Mouse (Mus musculus): ENCODE measurements around the gene Gna14.
A peak's percentile ranks its signal among the peaks of the same experiment; 100 is the strongest.

Gene Gna14

GRCm38 (mm10) chr19:16518569-16518968 lies 83.0 kb downstream of the Gna14 start:
- DNase-seq = no peak

DNA sequence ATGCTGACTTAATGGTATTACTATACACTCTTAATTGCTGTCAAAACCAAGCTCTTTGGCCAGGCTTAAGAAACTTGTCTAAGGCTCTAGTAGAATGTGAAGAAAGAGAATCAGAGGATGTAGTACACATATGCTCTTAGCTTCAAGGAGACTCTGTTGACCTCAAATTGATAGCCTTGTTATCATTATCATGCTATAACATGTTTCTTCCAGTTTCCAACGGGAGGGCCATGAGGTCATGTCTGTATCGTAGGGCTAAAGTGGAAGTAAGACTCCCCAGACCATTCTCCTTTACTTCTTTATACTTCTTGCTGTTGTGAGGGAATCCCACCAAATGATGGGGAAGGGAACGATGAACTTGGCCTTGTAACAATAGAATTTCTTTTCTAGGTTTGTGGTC lies 85.0 kb downstream of the Gna14 start:
- DNase-seq = no peak

GRCm38 (mm10) chr19:16526302-16526880 lies 90.8 kb downstream of the Gna14 start:
- DNase-seq = no peak

DNA sequence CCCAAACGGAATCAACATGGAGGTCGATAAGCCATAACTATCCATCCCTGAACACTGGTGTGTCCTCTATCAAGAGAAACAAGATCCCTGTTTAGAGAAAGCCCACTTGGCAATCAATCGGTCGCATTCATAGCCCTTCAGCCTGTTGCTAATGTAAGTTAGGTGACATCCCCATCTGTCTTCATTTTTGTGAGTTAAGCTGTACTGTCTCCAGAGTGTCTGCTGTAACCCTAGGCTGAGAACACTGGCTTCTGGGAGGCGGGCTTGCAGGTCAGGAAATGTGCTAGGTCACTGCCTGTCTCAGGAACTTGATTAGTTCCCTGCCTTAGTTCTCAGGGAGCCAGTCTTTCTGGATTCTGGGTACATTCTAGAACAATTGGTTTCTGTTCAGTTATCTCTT lies 91.5 kb downstream of the Gna14 start:
- DNase-seq = no peak

DNA sequence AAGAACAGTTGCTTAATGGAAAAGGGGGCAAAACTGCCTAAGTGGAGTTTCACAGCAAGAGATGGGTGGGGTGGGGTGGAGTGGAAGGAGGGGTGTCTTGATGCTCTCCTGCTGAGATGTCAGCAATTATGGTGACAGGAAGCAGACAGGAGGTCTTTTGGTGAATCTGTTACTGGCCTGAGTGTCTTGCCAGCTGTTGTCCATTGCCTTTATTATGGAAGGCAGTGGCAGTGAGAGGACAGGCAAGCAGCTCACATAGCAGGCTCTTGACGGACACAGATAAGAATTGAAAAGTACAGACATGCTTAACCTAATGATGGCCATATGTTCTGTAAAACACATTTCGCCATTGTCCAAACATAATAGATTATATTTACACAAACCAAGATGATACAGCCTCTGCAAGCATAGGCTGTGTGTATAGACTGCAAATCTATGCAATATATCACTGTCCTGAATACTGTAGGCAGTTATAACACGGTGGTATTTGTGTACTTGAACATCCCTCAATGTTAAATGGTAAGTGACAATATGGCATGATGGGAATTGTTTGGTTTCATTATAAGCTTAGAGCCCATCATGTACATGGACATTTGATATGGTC lies 92.8 kb downstream of the Gna14 start:
- DNase-seq = no peak

GRCm38 (mm10) chr19:16529293-16529920 lies 93.8 kb downstream of the Gna14 start:
- DNase-seq = peak; percentile 33 to 34

DNA sequence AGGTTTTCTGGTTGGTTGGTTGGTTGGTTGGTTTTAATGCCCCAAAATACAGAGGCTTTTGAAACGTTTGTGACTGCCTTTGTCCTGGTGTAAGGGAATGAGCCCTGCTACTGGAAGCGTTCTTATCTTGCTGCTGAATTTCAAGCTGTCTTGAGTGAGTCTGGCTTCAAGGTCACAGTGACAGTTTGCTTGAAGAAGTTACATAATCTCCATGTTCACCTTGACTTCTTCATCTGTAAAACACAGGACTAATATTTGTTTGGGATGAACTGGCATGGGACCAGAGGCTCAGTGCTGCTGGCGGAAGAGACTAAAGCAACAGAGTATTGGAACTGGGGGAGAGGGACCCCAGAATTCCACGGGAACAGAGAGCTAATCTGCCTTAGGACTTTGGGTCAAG lies 94.4 kb downstream of the Gna14 start:
- no peak for DNase-seq

DNA sequence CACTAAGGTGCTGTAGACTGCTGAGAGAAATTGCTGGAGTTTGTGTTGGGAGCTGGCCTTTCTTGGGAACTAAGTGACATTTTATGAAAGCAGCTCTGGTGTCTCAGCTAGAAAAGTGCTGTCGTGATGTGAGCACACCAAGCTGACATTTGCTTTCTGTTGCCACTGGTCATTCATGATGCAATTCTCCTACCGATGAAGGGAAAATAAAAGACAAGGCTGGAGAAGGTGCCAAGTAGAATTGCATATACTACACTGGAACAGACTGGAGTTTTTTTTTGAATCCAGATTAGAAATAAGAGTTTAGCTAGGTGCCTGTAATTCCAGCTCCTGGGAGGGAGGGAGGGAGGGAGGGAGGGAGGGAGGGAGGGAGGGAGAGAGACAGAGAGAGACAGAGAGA lies 98.7 kb downstream of the Gna14 start:
- DNase-seq = no peak

GRCm38 (mm10) chr19:16538416-16538815 lies 102.9 kb downstream of the Gna14 start:
- DNase-seq = no peak

GRCm38 (mm10) chr19:16543688-16544087 lies 108.1 kb downstream of the Gna14 start:
- DNase-seq = no peak

DNA sequence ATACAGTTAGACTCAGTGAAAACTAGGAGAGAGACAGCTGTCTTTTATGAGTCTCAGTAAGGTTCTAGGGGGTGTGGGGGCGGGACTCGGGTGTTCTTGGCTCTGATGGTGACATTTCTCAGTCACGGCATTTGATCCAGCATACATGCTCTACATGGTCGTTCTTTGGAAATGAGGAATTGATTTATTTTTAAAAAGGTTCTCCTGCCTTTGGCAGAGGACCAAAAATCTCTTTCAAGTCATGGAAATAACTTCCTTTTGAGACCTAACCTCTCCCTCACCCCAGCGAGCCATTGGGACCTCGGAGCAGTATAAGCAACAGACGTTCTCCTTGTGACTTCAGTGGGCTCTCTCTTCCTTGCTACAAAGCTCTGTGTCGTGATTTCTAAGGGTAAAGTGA lies 121.4 kb downstream of the Gna14 start:
- no peak for DNase-seq

DNA sequence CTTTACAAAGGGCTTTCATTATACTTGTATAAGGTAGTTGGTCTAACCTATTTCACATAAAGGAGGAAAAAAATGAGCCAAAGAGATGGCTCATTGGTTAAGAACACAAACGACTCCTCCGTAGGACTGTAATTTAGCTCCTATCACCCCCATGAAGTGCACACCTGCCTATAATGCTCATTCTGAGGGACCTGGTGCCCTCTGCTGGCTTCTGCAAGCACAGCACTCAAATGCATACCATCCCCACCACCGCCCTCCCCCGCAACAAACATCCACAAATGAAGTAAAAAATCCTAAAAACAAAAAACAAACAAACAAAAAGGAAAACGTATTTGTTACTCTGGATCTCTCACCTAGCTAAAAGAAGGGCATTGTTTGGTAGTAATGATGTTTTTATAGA lies 122.4 kb downstream of the Gna14 start:
- peak; percentile 11 to 23 for DNase-seq

GRCm38 (mm10) chr19:16558570-16558969 lies 123.0 kb downstream of the Gna14 start:
- DNase-seq = no peak

- no peak for DNase-seq
Measured at GRCm38 (mm10) chr19:16559243-16559896, 123.8 kb downstream of the Gna14 start.

DNA sequence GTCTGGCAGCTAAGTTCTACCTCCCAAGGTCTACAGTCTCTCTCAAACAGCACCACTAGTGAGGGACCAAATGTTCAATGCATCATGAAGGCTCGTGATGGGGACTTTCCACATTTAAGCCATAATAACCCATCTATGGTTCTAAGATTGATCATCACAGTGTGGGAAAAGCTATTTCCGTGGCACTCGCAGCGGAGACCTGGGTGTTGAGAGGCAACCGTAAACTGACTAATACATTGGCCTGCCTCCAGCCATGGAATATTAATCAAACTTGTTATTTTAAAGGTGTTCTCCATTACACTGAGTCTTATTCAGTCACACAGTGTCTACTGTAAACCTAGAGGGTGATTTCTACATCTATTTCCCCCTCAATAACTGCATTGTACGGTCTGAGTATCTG lies 127.1 kb downstream of the Gna14 start:
- no peak for DNase-seq

DNA sequence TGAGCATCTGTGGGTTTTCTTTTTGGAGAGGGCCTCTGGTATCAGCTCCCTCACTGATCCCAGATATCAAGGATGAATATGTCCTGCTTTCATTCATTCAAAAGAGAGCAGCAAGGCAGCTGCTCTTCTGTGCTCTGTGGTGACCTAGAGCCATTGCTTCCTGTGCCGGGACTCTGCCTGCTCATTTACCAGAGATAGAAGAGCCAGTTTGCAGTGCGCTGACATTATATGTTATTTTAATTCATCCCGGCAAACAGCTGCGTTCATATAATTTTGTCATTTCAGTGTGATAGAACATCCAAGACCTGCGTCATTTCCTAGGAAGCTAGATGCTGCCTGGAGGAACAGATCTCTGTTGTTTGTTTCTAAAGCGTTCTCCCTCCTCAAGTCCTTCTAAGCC lies 141.2 kb downstream of the Gna14 start:
- DNase-seq = no peak

DNA sequence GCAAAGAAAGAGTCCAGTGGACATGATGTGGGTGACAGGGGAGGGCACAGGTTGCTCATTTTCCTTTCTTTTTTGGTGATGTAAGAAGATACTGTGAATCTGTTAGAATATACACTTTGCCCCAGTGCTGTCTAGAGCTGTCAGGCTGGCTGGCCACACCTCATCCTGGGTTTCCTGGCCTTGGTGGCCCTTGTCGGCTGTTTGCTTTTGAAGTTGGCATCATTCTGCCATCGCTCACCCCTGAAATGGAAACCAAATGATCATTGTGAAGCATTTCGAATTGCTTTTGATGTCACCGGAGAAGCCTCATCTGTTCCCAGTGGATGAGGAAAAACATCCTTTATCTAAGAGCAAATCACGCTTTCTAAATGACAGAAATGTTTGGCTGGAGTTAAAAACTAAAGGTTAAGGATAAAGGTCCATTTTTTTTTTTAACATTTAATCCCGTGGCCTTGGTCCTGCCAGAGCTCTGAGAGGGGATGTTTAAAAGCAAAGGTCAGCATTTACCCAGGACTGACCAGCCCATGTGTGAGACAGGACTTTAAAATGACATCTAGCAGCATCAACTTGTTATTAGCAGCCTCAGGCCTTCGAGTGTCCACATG lies 144.2 kb downstream of the Gna14 start:
- no peak for DNase-seq

DNA sequence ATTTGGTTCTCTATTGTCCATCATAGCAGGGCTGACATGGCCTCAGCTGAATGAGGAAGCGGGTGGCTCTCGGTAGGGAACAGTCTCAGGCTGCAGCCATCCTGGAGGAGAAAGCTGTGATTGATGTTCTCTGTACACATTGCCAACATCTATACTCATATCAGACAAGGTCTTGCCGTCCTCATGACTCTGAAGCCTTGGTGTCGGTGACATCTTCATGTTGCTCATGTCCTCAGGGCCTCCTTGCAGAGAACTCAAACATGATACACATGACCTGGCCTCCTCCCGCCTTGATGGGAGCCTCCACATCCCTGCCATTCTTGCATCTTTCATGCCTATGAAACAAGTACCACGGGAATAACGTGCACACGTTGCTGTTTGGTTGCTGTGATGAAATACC lies 144.9 kb downstream of the Gna14 start:
- no peak for DNase-seq

GRCm38 (mm10) chr19:16584546-16584945 lies 149.0 kb downstream of the Gna14 start:
- DNase-seq = no peak

DNA sequence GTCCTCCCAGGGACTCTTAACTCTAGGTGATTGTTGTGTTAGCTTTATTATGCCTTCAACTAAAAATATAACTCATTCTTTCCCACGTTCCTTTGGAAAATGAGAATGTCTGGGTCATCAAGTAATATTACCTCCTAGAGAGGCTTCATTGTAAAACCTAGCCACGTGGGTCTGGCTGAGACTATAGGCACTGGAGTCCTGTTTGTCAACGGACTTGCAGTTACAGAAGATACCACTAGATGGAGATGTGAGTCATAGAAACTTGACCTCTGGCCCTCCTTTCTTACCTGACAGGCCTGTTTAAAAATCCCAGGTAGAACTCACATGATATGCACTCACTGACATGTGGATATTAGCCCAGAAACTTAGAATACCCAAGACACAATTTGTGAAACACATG lies 149.8 kb downstream of the Gna14 start:
- DNase-seq = no peak

- DNase-seq = no peak
Measured at GRCm38 (mm10) chr19:16593256-16593974, 157.9 kb downstream of the Gna14 start.

DNA sequence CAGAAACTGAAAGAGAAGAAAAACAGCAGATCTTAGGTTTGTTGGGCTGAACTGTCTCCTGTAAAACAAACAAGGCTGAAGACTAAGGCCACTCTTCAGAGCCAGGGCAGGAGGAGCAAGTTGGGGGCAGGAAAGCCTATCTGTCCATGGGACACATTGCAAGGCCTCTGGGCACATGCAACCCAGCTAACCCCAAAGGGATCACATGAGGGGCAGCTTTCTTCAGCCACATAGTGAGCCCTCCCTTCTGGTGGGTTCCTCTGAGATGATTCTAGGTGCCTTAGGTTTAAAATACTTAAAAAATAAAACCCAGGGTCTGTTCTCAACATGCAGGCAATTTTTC lies 158.4 kb downstream of the Gna14 start:
- DNase-seq = no peak

- no peak for DNase-seq
Measured at GRCm38 (mm10) chr19:16597216-16597615, 161.7 kb downstream of the Gna14 start.
